Mouse (Mus musculus): ENCODE results near the gene Nat8f5. TPM values are rescaled to one million over a fixed set of nuclear protein-coding genes. Genes with fewer than 3 reads are reported as not detected.

The Nat8f5 gene
- polyA plus RNA-seq, 1 experiment from 2014 or later = not detected

Small RNAs within 50 kb of the gene (microRNA-seq; reads per million reads assigned to microRNA genes)
- not detected for gene Mir6375

Other genes with a start within 250 kb of the Nat8f5 start
- gene Alms1, start 233.4 kb downstream of the Nat8f5 start, polyA plus RNA-seq (2014; fragmentation: Nextera tagmentation; extraction: Ambion mirVana) = 6.1 and 6.7 TPM in 2 replicates
- gene Nat8f7, start 107.8 kb downstream of the Nat8f5 start, polyA plus RNA-seq (2014; fragmentation: Nextera tagmentation; extraction: Ambion mirVana) = not detected in 2 replicates
- gene Nat8f3, start 55.2 kb downstream of the Nat8f5 start, polyA plus RNA-seq (2014; fragmentation: Nextera tagmentation; extraction: Ambion mirVana) = 0.18 and 0.43 TPM in 2 replicates
- not detected in 2 replicates for gene Nat8f6, start within 50 bp of the Nat8f5 start, polyA plus RNA-seq (2014; fragmentation: Nextera tagmentation; extraction: Ambion mirVana)
- gene Nat8, start 11.1 kb upstream of the Nat8f5 start, polyA plus RNA-seq (2014; fragmentation: Nextera tagmentation; extraction: Ambion mirVana) = not detected in 2 replicates
- gene Nat8f2, start 48.2 kb upstream of the Nat8f5 start, polyA plus RNA-seq (2014; fragmentation: Nextera tagmentation; extraction: Ambion mirVana) = not detected in 2 replicates
- gene Nat8f4, start 83.9 kb upstream of the Nat8f5 start, polyA plus RNA-seq (2014; fragmentation: Nextera tagmentation; extraction: Ambion mirVana) = 4.1 and 8.6 TPM in 2 replicates
- 49.1 and 50.7 TPM in 2 replicates for gene Tprkb, start 90.9 kb upstream of the Nat8f5 start, polyA plus RNA-seq (2014; fragmentation: Nextera tagmentation; extraction: Ambion mirVana)
- 15.5 and 21.7 TPM in 2 replicates for gene Nat8f1, start 94.7 kb upstream of the Nat8f5 start, polyA plus RNA-seq (2014; fragmentation: Nextera tagmentation; extraction: Ambion mirVana)
- gene Dusp11, start 140.7 kb upstream of the Nat8f5 start, polyA plus RNA-seq (2014; fragmentation: Nextera tagmentation; extraction: Ambion mirVana) = 48.8 and 58.5 TPM in 2 replicates
- gene Figla, start 195.2 kb upstream of the Nat8f5 start, polyA plus RNA-seq (2014; fragmentation: Nextera tagmentation; extraction: Ambion mirVana) = not detected in 2 replicates
- gene Add2, start 207.7 kb upstream of the Nat8f5 start, polyA plus RNA-seq (2014; fragmentation: Nextera tagmentation; extraction: Ambion mirVana) = 117 and 136 TPM in 2 replicates